Comparison of ENCODE assay signal across 8 mouse cellular contexts in genomic region chr10:81293334-81294030, GRCm38 (mm10). TPM values are rescaled to one million over a fixed set of nuclear protein-coding genes. Genes with fewer than 3 reads are reported as not detected.
DNase-seq lines count a peak whose midpoint lies in the region; ATAC-seq and TF ChIP-seq lines count a peak whose summit lies in the region.

No protein-coding gene starts in this region.

- ATAC-seq in hindbrain, embryonic 12.5 days (ENCODE audit: low FRiP score) = no peak; the same call in 1 of the 2 replicates
- ATAC-seq in midbrain, embryonic 13.5 days = no peak; the same call in 1 of the 2 replicates

- TF ChIP-seq POLR2A in kidney, adult 2 months (IDR thresholded peaks at IDR 0.05; ENCODE audit: low read depth, low read length) = no peak

- H3K9me3 ChIP-seq in hindbrain, embryonic 12.5 days (replicated peaks) = no peaks in the 10 kb centered on the region
- no peaks in the 10 kb centered on the region for H3K9me3 ChIP-seq in midbrain, embryonic 13.5 days

- H3K27ac ChIP-seq in kidney, adult 2 months (ENCODE audit: insufficient read depth, low read depth, low read length) = 0 out of 2 replicates have a peak overlapping the region, but pooled peaks have one; percentile 87
- H3K27ac ChIP-seq in brown adipose tissue, adult 24 weeks (replicated peaks; ENCODE audit: low read depth, low read length) = no peak overlapping the region
- H3K27ac ChIP-seq in hindbrain, embryonic 12.5 days = peak overlapping the region; percentile 92
- peak overlapping the region; percentile 91 for H3K27ac ChIP-seq in midbrain, embryonic 13.5 days

- peak overlapping the region; percentile 99 for H3K4me2 ChIP-seq in hindbrain, embryonic 12.5 days (replicated peaks)
- H3K4me2 ChIP-seq in midbrain, embryonic 13.5 days (replicated peaks) = peak overlapping the region; percentile 93

- peak overlapping the region; percentile 86 for H3K9ac ChIP-seq in hindbrain, embryonic 12.5 days
- peak overlapping the region; percentile 93 for H3K9ac ChIP-seq in midbrain, embryonic 13.5 days (replicated peaks)

- WGBS in kidney, adult 2 months = 4% methylated on average over 25 of the region's 25 CpGs
- 4% methylated on average over 25 of the region's 25 CpGs for WGBS in hindbrain, embryonic 12.5 days
- WGBS in midbrain, embryonic 13.5 days = 4% methylated on average over 24 of the region's 25 CpGs

- H3K27me3 ChIP-seq in kidney, adult 2 months (replicated peaks; ENCODE audit: control insufficient read depth, insufficient read depth, low read length) = no peaks in the 10 kb centered on the region
- H3K27me3 ChIP-seq in hindbrain, embryonic 12.5 days = peaks cover 25% of the 10 kb centered on the region
- peaks cover 23% of the 10 kb centered on the region for H3K27me3 ChIP-seq in midbrain, embryonic 13.5 days

- no peak for TF ChIP-seq CTCF in kidney, adult 2 months (conservative IDR thresholded peaks at IDR 0.05; ENCODE audit: insufficient read depth, insufficient read length, low read depth, low read length)

- peaks cover 43% of the 10 kb centered on the region for H3K4me1 ChIP-seq in kidney, adult 2 months (ENCODE audit: control insufficient read depth, insufficient read depth, low read length)
- H3K4me1 ChIP-seq in brown adipose tissue, adult 24 weeks (ENCODE audit: control insufficient read depth, insufficient read depth, insufficient read length, low read length) = peaks cover 21% of the 10 kb centered on the region
- H3K4me1 ChIP-seq in hindbrain, embryonic 12.5 days = peaks cover 37% of the 10 kb centered on the region
- peaks cover 42% of the 10 kb centered on the region for H3K4me1 ChIP-seq in midbrain, embryonic 13.5 days (replicated peaks)

- no peak for DNase-seq in kidney, adult 2 months
- no peak for DNase-seq in kidney, adult 8-10 months
- DNase-seq in embryo, embryonic 10 days (ENCODE audit: low spot score) = no peak
- no peak for DNase-seq in cerebellum, adult 11 months
- DNase-seq in adrenal gland, adult (ENCODE audit: inconsistent age in 2 of 2, low spot score in 1 of 2) = no peak

- H3K36me3 ChIP-seq in kidney, adult 2 months (ENCODE audit: control insufficient read depth, insufficient read depth, low read length) = no peaks in the 10 kb centered on the region
- peaks cover 5% of the 10 kb centered on the region; the same call in 1 of the 2 replicates for H3K36me3 ChIP-seq in hindbrain, embryonic 12.5 days
- H3K36me3 ChIP-seq in midbrain, embryonic 13.5 days = peaks cover 5% of the 10 kb centered on the region; the same call in 1 of the 2 replicates

- peak overlapping the region; percentile 93 for H3K4me3 ChIP-seq in kidney, adult 2 months (ENCODE audit: insufficient read depth, low read depth, low read length)
- H3K4me3 ChIP-seq in brown adipose tissue, adult 24 weeks (ENCODE audit: insufficient read depth, low read depth, low read length) = peak overlapping the region; percentile 73
- peak overlapping the region; percentile 81 for H3K4me3 ChIP-seq in hindbrain, embryonic 12.5 days
- peak overlapping the region; percentile 87 for H3K4me3 ChIP-seq in midbrain, embryonic 13.5 days (replicated peaks)

RNA-seq across cellular contexts. Expression of gene Pip5k1c, which starts 0.7 kb away (rescaled TPM):
- 70.7 and 76.3 TPM in 2 replicates for polyA plus RNA-seq in kidney, adult 2 months (2012; rRNA removed)
- 10.6 and 12.4 TPM in 2 replicates for polyA plus RNA-seq in brown adipose tissue, adult 24 weeks (2012; ENCODE audit: insufficient read depth, insufficient read length, missing spikeins)
- 97.3 and 103 TPM in 2 replicates for polyA plus RNA-seq in hindbrain, embryonic 12.5 days (2016; fragmentation: Nextera tagmentation; extraction: Ambion mirVana)
- 92.8 and 99.6 TPM in 2 replicates for polyA plus RNA-seq in midbrain, embryonic 13.5 days (2015; fragmentation: Nextera tagmentation; extraction: Ambion mirVana)

RNA-seq across cellular contexts. Expression of gene Tjp3, which starts 2.1 kb away (rescaled TPM):
- 13.2 and 19.0 TPM in 2 replicates for polyA plus RNA-seq in kidney, adult 2 months (2012; rRNA removed)
- 1.6 TPM in 1 of 2 replicates, not detected in the other for polyA plus RNA-seq in brown adipose tissue, adult 24 weeks (2012; ENCODE audit: insufficient read depth, insufficient read length, missing spikeins)
- 5.4 and 6.8 TPM in 2 replicates for polyA plus RNA-seq in hindbrain, embryonic 12.5 days (2016; fragmentation: Nextera tagmentation; extraction: Ambion mirVana)
- 4.9 and 5.5 TPM in 2 replicates for polyA plus RNA-seq in midbrain, embryonic 13.5 days (2015; fragmentation: Nextera tagmentation; extraction: Ambion mirVana)

RNA-seq across cellular contexts. Expression of gene Apba3, which starts 26.7 kb away (rescaled TPM):
- polyA plus RNA-seq in kidney, adult 2 months (2012; rRNA removed) = 142 and 147 TPM in 2 replicates
- 59.5 and 82.7 TPM in 2 replicates for polyA plus RNA-seq in brown adipose tissue, adult 24 weeks (2012; ENCODE audit: insufficient read depth, insufficient read length, missing spikeins)
- polyA plus RNA-seq in hindbrain, embryonic 12.5 days (2016; fragmentation: Nextera tagmentation; extraction: Ambion mirVana) = 36.9 and 38.1 TPM in 2 replicates
- polyA plus RNA-seq in midbrain, embryonic 13.5 days (2015; fragmentation: Nextera tagmentation; extraction: Ambion mirVana) = 27.9 and 30.8 TPM in 2 replicates

RNA-seq across cellular contexts. Expression of gene Mrpl54, which starts 26.7 kb away (rescaled TPM):
- polyA plus RNA-seq in kidney, adult 2 months (2012; rRNA removed) = 130 TPM in 2 replicates
- polyA plus RNA-seq in brown adipose tissue, adult 24 weeks (2012; ENCODE audit: insufficient read depth, insufficient read length, missing spikeins) = 122 and 144 TPM in 2 replicates
- polyA plus RNA-seq in hindbrain, embryonic 12.5 days (2016; fragmentation: Nextera tagmentation; extraction: Ambion mirVana) = 142 and 155 TPM in 2 replicates
- 138 and 148 TPM in 2 replicates for polyA plus RNA-seq in midbrain, embryonic 13.5 days (2015; fragmentation: Nextera tagmentation; extraction: Ambion mirVana)

RNA-seq across cellular contexts. Expression of gene Cactin, which starts 27.4 kb away (rescaled TPM):
- 23.7 and 24.5 TPM in 2 replicates for polyA plus RNA-seq in kidney, adult 2 months (2012; rRNA removed)
- polyA plus RNA-seq in brown adipose tissue, adult 24 weeks (2012; ENCODE audit: insufficient read depth, insufficient read length, missing spikeins) = 8.4 and 9.6 TPM in 2 replicates
- 53.3 and 54.5 TPM in 2 replicates for polyA plus RNA-seq in hindbrain, embryonic 12.5 days (2016; fragmentation: Nextera tagmentation; extraction: Ambion mirVana)
- polyA plus RNA-seq in midbrain, embryonic 13.5 days (2015; fragmentation: Nextera tagmentation; extraction: Ambion mirVana) = 35.5 and 35.8 TPM in 2 replicates
